Mouse (Mus musculus): ENCODE data around the gene D17H6S53E.

GRCm38 (mm10) chr17:35175382-35175781 is 49.2 kb downstream of the D17H6S53E start:
- no peak for TF ChIP-seq EP300 (IDR thresholded peaks at IDR 0.05)
- TF ChIP-seq CTCF (IDR thresholded peaks at IDR 0.05), result no peak
